Mouse (Mus musculus): ENCODE measurements around the gene Bend7. TPM values are rescaled to one million over a fixed set of nuclear protein-coding genes. Genes with fewer than 3 reads are reported as not detected.

Gene Bend7
- 8.1 and 10.7 TPM in 2 replicates for total RNA-seq (2014; rRNA removed)
- 4.9 and 6.0 TPM in 2 replicates for polyA plus RNA-seq (2015; fragmentation: Nextera tagmentation; extraction: Ambion mirVana)

GRCm38 (mm10) chr2:4717769-4718661 lies at the start of gene Bend7:
Gene Bend7 (plus strand): TSS chr2:4717831.
- Histone ChIP-seq H3K27me3 (ENCODE audit: insufficient read depth, low read length) (no peaks in the 10 kb centered on the region), H3K36me3 (ENCODE audit: insufficient read depth, low read length) (no peaks in the 10 kb centered on the region), H3K9ac (replicated peaks; ENCODE audit: low read length, poor library complexity, severe bottlenecking) (peak within 1 kb of the TSS; percentile 64), H3K4me2 (ENCODE audit: low read depth, low read length, poor library complexity, severe bottlenecking) (peak within 1 kb of the TSS; percentile 91), H3K4me1 (ENCODE audit: insufficient read depth, low read length) (no peaks in the 10 kb centered on the region), H3K4me3 (ENCODE audit: low read depth, low read length) (peak within 1 kb of the TSS; percentile 73), H3K27ac (ENCODE audit: low read depth, low read length) (peak within 1 kb of the TSS; percentile 60), H3K9me3 (ENCODE audit: low read length) (no peaks in the 10 kb centered on the region)
- TF ChIP-seq CTCF (IDR thresholded peaks at IDR 0.05), result no peak
- peak; percentile 79 for ATAC-seq (ENCODE audit: low FRiP score)
- under 1% methylated on average over 60 of the region's 124 CpGs for WGBS
- DNase-seq (ENCODE audit: low spot score), result peak; percentile 9

GRCm38 (mm10) chr2:4668626-4669025 lies 49.0 kb upstream of the Bend7 start:
- Histone ChIP-seq H3K4me1 (ENCODE audit: insufficient read depth, low read length) (no peaks in the 10 kb centered on the region), H3K27ac (ENCODE audit: low read depth, low read length) (no peak overlapping the region), H3K4me3 (ENCODE audit: low read depth, low read length) (no peak overlapping the region), H3K9ac (replicated peaks; ENCODE audit: low read length, poor library complexity, severe bottlenecking) (no peak overlapping the region), H3K27me3 (ENCODE audit: insufficient read depth, low read length) (no peaks in the 10 kb centered on the region), H3K36me3 (ENCODE audit: insufficient read depth, low read length) (no peaks in the 10 kb centered on the region), H3K9me3 (ENCODE audit: low read length) (no peaks in the 10 kb centered on the region), H3K4me2 (ENCODE audit: low read depth, low read length, poor library complexity, severe bottlenecking) (no peak overlapping the region)
- no peak for TF ChIP-seq CTCF (IDR thresholded peaks at IDR 0.05)
- ATAC-seq (ENCODE audit: low FRiP score), result no peak
- no peak for DNase-seq (ENCODE audit: low spot score)
- 80% methylated on average over 2 of the region's 2 CpGs for WGBS

GRCm38 (mm10) chr2:4669701-4670100 lies 47.9 kb upstream of the Bend7 start:
- H3K9me3 ChIP-seq (ENCODE audit: low read length), result no peaks in the 10 kb centered on the region
- DNase-seq (ENCODE audit: low spot score), result no peak
- WGBS, result 93% methylated on average over 8 of the region's 8 CpGs
- no peak overlapping the region for H3K4me2 ChIP-seq (ENCODE audit: low read depth, low read length, poor library complexity, severe bottlenecking)
- H3K27ac ChIP-seq (ENCODE audit: low read depth, low read length), result no peak overlapping the region
- no peak for TF ChIP-seq CTCF (IDR thresholded peaks at IDR 0.05)
- no peaks in the 10 kb centered on the region for H3K27me3 ChIP-seq (ENCODE audit: insufficient read depth, low read length)
- H3K4me1 ChIP-seq (ENCODE audit: insufficient read depth, low read length), result no peaks in the 10 kb centered on the region
- H3K4me3 ChIP-seq (ENCODE audit: low read depth, low read length), result no peak overlapping the region
- no peak overlapping the region for H3K9ac ChIP-seq (replicated peaks; ENCODE audit: low read length, poor library complexity, severe bottlenecking)
- H3K36me3 ChIP-seq (ENCODE audit: insufficient read depth, low read length), result no peaks in the 10 kb centered on the region
- ATAC-seq (ENCODE audit: low FRiP score), result no peak

- 87% methylated on average over 8 of the region's 8 CpGs for whole genome bisulfite sequencing
- DNase-seq (ENCODE audit: low spot score) (no peak), ATAC-seq (ENCODE audit: low FRiP score) (no peak)
- no peak overlapping the region for H3K9ac ChIP-seq (replicated peaks; ENCODE audit: low read length, poor library complexity, severe bottlenecking)
- no peaks in the 10 kb centered on the region for H3K36me3 ChIP-seq (ENCODE audit: insufficient read depth, low read length)
- no peak for TF ChIP-seq CTCF (IDR thresholded peaks at IDR 0.05)
- no peaks in the 10 kb centered on the region for H3K9me3 ChIP-seq (ENCODE audit: low read length)
- H3K27me3 ChIP-seq (ENCODE audit: insufficient read depth, low read length), result no peaks in the 10 kb centered on the region
- H3K4me1 ChIP-seq (ENCODE audit: insufficient read depth, low read length), result no peaks in the 10 kb centered on the region
- H3K27ac ChIP-seq (ENCODE audit: low read depth, low read length), result no peak overlapping the region
- H3K4me2 ChIP-seq (ENCODE audit: low read depth, low read length, poor library complexity, severe bottlenecking), result no peak overlapping the region
- H3K4me3 ChIP-seq (ENCODE audit: low read depth, low read length), result no peak overlapping the region
These were observed 46.0 kb upstream of the Bend7 start for GRCm38 (mm10) chr2:4671636-4672035.

GRCm38 (mm10) chr2:4679886-4680285 lies 37.7 kb upstream of the Bend7 start:
- Histone ChIP-seq H3K27ac (ENCODE audit: low read depth, low read length) (no peak overlapping the region), H3K4me1 (ENCODE audit: insufficient read depth, low read length) (no peaks in the 10 kb centered on the region), H3K36me3 (ENCODE audit: insufficient read depth, low read length) (no peaks in the 10 kb centered on the region), H3K4me2 (ENCODE audit: low read depth, low read length, poor library complexity, severe bottlenecking) (no peak overlapping the region), H3K4me3 (ENCODE audit: low read depth, low read length) (no peak overlapping the region), H3K27me3 (ENCODE audit: insufficient read depth, low read length) (no peaks in the 10 kb centered on the region), H3K9ac (replicated peaks; ENCODE audit: low read length, poor library complexity, severe bottlenecking) (no peak overlapping the region), H3K9me3 (ENCODE audit: low read length) (no peaks in the 10 kb centered on the region)
- 85% methylated on average over 3 of the region's 3 CpGs for WGBS
- TF ChIP-seq CTCF (IDR thresholded peaks at IDR 0.05), result no peak
- ATAC-seq (ENCODE audit: low FRiP score) (no peak), DNase-seq (ENCODE audit: low spot score) (no peak)

- no peak overlapping the region for H3K27ac ChIP-seq (ENCODE audit: low read depth, low read length)
- no peaks in the 10 kb centered on the region for H3K27me3 ChIP-seq (ENCODE audit: insufficient read depth, low read length)
- H3K9ac ChIP-seq (replicated peaks; ENCODE audit: low read length, poor library complexity, severe bottlenecking), result no peak overlapping the region
- no peaks in the 10 kb centered on the region for H3K9me3 ChIP-seq (ENCODE audit: low read length)
- peak; percentile 39 for TF ChIP-seq CTCF (IDR thresholded peaks at IDR 0.05)
- ATAC-seq (ENCODE audit: low FRiP score) (no peak), DNase-seq (ENCODE audit: low spot score) (no peak)
- no peaks in the 10 kb centered on the region for H3K36me3 ChIP-seq (ENCODE audit: insufficient read depth, low read length)
- WGBS, result 55% methylated on average over 5 of the region's 5 CpGs
- H3K4me3 ChIP-seq (ENCODE audit: low read depth, low read length), result no peak overlapping the region
- H3K4me1 ChIP-seq (ENCODE audit: insufficient read depth, low read length), result no peaks in the 10 kb centered on the region
- no peak overlapping the region for H3K4me2 ChIP-seq (ENCODE audit: low read depth, low read length, poor library complexity, severe bottlenecking)
These were observed 6.4 kb upstream of the Bend7 start for GRCm38 (mm10) chr2:4711262-4711661.

Data from midbrain, postnatal 0 days (tissue).